Comparison of ENCODE assay signal across 15 mouse cellular contexts in the genomic region with DNA sequence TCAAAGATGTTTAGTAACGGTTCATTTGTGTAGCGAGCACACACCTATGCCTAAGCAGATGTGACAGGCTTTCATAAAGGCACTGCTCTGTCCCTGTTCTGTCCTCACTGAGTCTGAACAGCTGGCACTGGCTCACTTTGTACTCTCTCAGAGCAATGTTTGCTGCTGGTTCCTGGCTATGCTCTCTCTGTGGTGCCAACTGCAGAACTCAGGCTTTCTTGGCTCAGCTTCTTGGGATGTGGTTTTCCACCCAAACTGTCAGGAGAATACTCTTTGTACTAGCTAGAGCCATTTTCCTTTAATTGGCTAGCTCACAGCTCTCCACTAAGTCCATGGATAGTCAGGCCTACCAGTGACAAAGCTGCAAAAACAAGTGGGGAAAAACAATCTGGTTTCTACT. TPM values are rescaled to one million over a fixed set of nuclear protein-coding genes. Genes with fewer than 3 reads are reported as not detected.
DNase-seq lines count a peak whose midpoint lies in the region; ATAC-seq lines count a peak whose summit lies in the region.
"Had no signal": no experiment of that assay in that cellular context is flagged by ENCODE, and none has a peak within 500 bp of the region (broad histone marks: within the 10 kb centered on the region; RNA-seq: fewer than 3 reads in every experiment).

No protein-coding gene starts in this region.

- H3K9ac ChIP-seq in hindbrain, embryonic 15.5 days = no peak overlapping the region
- H3K9ac ChIP-seq in hindbrain, embryonic 12.5 days = no peak overlapping the region
- H3K9ac ChIP-seq: neural tube, embryonic 15.5 days had no signal

- peaks cover 9% of the 10 kb centered on the region for H3K36me3 ChIP-seq in hindbrain, embryonic 15.5 days
- peaks cover 8% of the 10 kb centered on the region for H3K36me3 ChIP-seq in hindbrain, embryonic 12.5 days

- DNase-seq in right cerebral cortex, postnatal 36 days (ENCODE audit: low spot score in 2 of 2) = peak; percentile 18 to 49
- no peak for DNase-seq in right cerebral cortex, adult 2 months (ENCODE audit: low spot score in 2 of 2)
- peak; percentile 22 to 29 for DNase-seq in layer of hippocampus, postnatal 10 days (ENCODE audit: low spot score in 2 of 2)
- DNase-seq in lung, postnatal 14 days = no peak
- no peak for DNase-seq in frontal cortex, postnatal 14 days (ENCODE audit: low spot score in 2 of 2)
- DNase-seq: gastrocnemius, postnatal 25 days; kidney, adult 9 months; lung, adult 18-20 months; thymus, postnatal 14 days had no signal

- H3K27me3 ChIP-seq in hindbrain, embryonic 15.5 days = no peaks in the 10 kb centered on the region
- no peaks in the 10 kb centered on the region for H3K27me3 ChIP-seq in hindbrain, embryonic 12.5 days
- H3K27me3 ChIP-seq: CH12.LX; neural tube, embryonic 15.5 days had no signal

- 0 out of 2 replicates have a peak, but pooled peaks cover 5% of the 10 kb centered on the region for H3K4me1 ChIP-seq in hindbrain, embryonic 15.5 days (replicated peaks)
- no peaks in the 10 kb centered on the region for H3K4me1 ChIP-seq in hindbrain, embryonic 12.5 days
- H3K4me1 ChIP-seq: hindbrain, embryonic 10.5 days; neural tube, embryonic 15.5 days had no signal

- H3K9me3 ChIP-seq in hindbrain, embryonic 15.5 days = no peaks in the 10 kb centered on the region
- no peaks in the 10 kb centered on the region for H3K9me3 ChIP-seq in hindbrain, embryonic 12.5 days (replicated peaks)
- H3K9me3 ChIP-seq: hindbrain, embryonic 10.5 days; neural tube, embryonic 15.5 days had no signal

- no peak overlapping the region for H3K4me3 ChIP-seq in hindbrain, embryonic 15.5 days
- no peak overlapping the region for H3K4me3 ChIP-seq in hindbrain, embryonic 12.5 days
- H3K4me3 ChIP-seq: hindbrain, embryonic 10.5 days; neural tube, embryonic 15.5 days had no signal

- 68% methylated on average over 2 of the region's 2 CpGs for WGBS in hindbrain, embryonic 15.5 days
- 90% methylated on average over 2 of the region's 2 CpGs for WGBS in hindbrain, embryonic 12.5 days

- no peak overlapping the region for H3K4me2 ChIP-seq in hindbrain, embryonic 15.5 days
- H3K4me2 ChIP-seq in hindbrain, embryonic 12.5 days (replicated peaks) = no peak overlapping the region
- H3K4me2 ChIP-seq: neural tube, embryonic 15.5 days had no signal

- 0 out of 2 replicates have a peak overlapping the region, but pooled peaks have one; percentile 11 for H3K27ac ChIP-seq in hindbrain, embryonic 15.5 days (replicated peaks)
- no peak overlapping the region for H3K27ac ChIP-seq in hindbrain, embryonic 12.5 days
- H3K27ac ChIP-seq: hindbrain, embryonic 10.5 days; neural tube, embryonic 15.5 days had no signal

- ATAC-seq in hindbrain, embryonic 15.5 days (ENCODE audit: low FRiP score, low read depth) = no peak
- no peak for ATAC-seq in hindbrain, embryonic 12.5 days (ENCODE audit: low FRiP score)

RNA-seq across cellular contexts. Expression of gene Ccdc141, which starts 50.5 kb away (rescaled TPM):
- 7.7 and 11.2 TPM in 2 replicates for polyA plus RNA-seq in hindbrain, embryonic 15.5 days (2015; fragmentation: Nextera tagmentation; extraction: Ambion mirVana)
- polyA plus RNA-seq in hindbrain, embryonic 12.5 days (2016; fragmentation: Nextera tagmentation; extraction: Ambion mirVana) = 5.9 and 10.4 TPM in 2 replicates
- total RNA-seq in layer of hippocampus, postnatal 10 days (2021) = 10 to 100 TPM; 29.8 to 30.3 TPM
- total RNA-seq: CH12.LX; monocyte, adult 5-6 weeks had no signal

RNA-seq across cellular contexts. Expression of gene Sestd1, which starts 59.4 kb away (rescaled TPM):
- 28.1 and 30.5 TPM in 2 replicates for polyA plus RNA-seq in hindbrain, embryonic 15.5 days (2015; fragmentation: Nextera tagmentation; extraction: Ambion mirVana)
- polyA plus RNA-seq in hindbrain, embryonic 12.5 days (2016; fragmentation: Nextera tagmentation; extraction: Ambion mirVana) = 33.8 and 34.4 TPM in 2 replicates
- 10 to 100 TPM; 83.7 to 90.9 TPM for total RNA-seq in layer of hippocampus, postnatal 10 days (2021)
- total RNA-seq: CH12.LX had no signal

Comparison
In these comparisons a context has a peak if more than half of its experiments do, and no peak if none do; other contexts are left out.
1. DNase-seq: peak in right cerebral cortex, postnatal 36 days (2 of 2) and layer of hippocampus, postnatal 10 days (2 of 2); none in right cerebral cortex, adult 2 months (0 of 2), lung, postnatal 14 days (single experiment) and frontal cortex, postnatal 14 days (0 of 2).